ENCODE assay signal across 8 mouse cellular contexts in the genomic region with DNA sequence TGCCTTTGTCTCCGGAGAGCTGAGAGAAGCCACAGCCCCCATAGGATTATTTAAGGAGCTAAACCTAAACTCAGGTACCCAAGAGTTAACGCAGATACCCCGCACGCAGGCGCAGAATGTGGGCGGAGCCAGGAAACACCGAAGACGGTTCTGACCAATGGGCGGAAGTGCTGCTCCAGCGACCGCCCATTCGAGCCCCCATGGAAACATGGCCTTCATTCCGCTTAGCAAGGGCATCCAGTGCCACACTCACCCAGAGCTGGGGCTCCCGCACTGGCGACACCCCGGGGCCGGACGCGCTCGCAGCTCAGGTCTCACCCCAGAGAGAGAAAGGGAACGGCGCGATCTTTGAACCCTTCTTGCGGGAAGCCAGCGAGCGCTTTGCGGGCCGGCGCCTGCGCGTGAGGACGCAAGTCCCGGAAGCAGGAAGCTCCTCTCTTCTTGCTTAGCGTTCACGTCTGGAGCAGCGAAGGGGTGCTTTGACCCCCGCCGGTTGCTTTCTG. TPM values are rescaled to one million over a fixed set of nuclear protein-coding genes. Genes with fewer than 3 reads are reported as not detected.
DNase-seq lines count a peak whose midpoint lies in the region; ATAC-seq and TF ChIP-seq lines count a peak whose summit lies in the region.

Gene Rwdd2b (minus strand): TSS at position 390 of the 503 bp plus-strand sequence.

- H3K36me3 ChIP-seq in embryonic facial prominence, embryonic 13.5 days = no peaks in the 10 kb centered on the region; the same call in 1 of the 2 replicates
- no peaks in the 10 kb centered on the region for H3K36me3 ChIP-seq in kidney, adult 2 months (ENCODE audit: control insufficient read depth, insufficient read depth, low read length)
- 0 out of 2 replicates have a peak, but pooled peaks cover 7% of the 10 kb centered on the region for H3K36me3 ChIP-seq in limb, embryonic 12.5 days
- no peaks in the 10 kb centered on the region for H3K36me3 ChIP-seq in midbrain, embryonic 15.5 days (replicated peaks)
- H3K36me3 ChIP-seq in spleen, adult 2 months (ENCODE audit: control insufficient read depth, insufficient read depth, low read length) = no peaks in the 10 kb centered on the region

- peak within 1 kb of the TSS; percentile 71 for H3K4me3 ChIP-seq in embryonic facial prominence, embryonic 13.5 days
- H3K4me3 ChIP-seq in kidney, adult 2 months (ENCODE audit: insufficient read depth, low read depth, low read length) = peak within 1 kb of the TSS; percentile 90
- peak within 1 kb of the TSS; percentile 79 for H3K4me3 ChIP-seq in limb, embryonic 12.5 days (replicated peaks)
- peak within 1 kb of the TSS; percentile 69 for H3K4me3 ChIP-seq in midbrain, embryonic 15.5 days
- H3K4me3 ChIP-seq in spleen, adult 2 months (ENCODE audit: extremely low read depth, insufficient read depth, insufficient read length) = peak within 1 kb of the TSS; percentile 99

- H3K4me1 ChIP-seq in embryonic facial prominence, embryonic 13.5 days = peaks cover 17% of the 10 kb centered on the region
- peaks cover 16% of the 10 kb centered on the region; the same call in 1 of the 2 replicates for H3K4me1 ChIP-seq in kidney, adult 2 months (ENCODE audit: control insufficient read depth, insufficient read depth, low read length)
- peaks cover 10% of the 10 kb centered on the region for H3K4me1 ChIP-seq in limb, embryonic 12.5 days (replicated peaks)
- H3K4me1 ChIP-seq in midbrain, embryonic 15.5 days = peaks cover 17% of the 10 kb centered on the region
- H3K4me1 ChIP-seq in spleen, adult 2 months (ENCODE audit: control insufficient read depth, insufficient read depth, insufficient read length) = peaks cover 6% of the 10 kb centered on the region; the same call in 1 of the 2 replicates

- ATAC-seq in embryonic facial prominence, embryonic 13.5 days (ENCODE audit: insufficient number of reproducible peaks, insufficient read depth, low FRiP score, low TSS enrichment, low read depth) = peak; percentile 92
- peak; percentile 90 for ATAC-seq in limb, embryonic 12.5 days (ENCODE audit: insufficient number of reproducible peaks, insufficient read depth, low FRiP score, low TSS enrichment, low read depth)
- ATAC-seq in midbrain, embryonic 15.5 days (replicated peaks) = peak; percentile 98

- DNase-seq in 3134 (ENCODE audit: extremely low read depth, insufficient read length, low spot score) = peak; percentile 94
- DNase-seq in adrenal gland, postnatal 36 days = peak; percentile 94 to 97
- peak; percentile 96 to 97 for DNase-seq in heart, adult 18-20 months
- peak; percentile 97 for DNase-seq in kidney, adult 2 months
- DNase-seq in spleen, adult 2 months (ENCODE audit: low read depth in 1 of 2, low spot score in 2 of 2) = peak; percentile 91 to 92

- H3K27me3 ChIP-seq in embryonic facial prominence, embryonic 13.5 days = no peaks in the 10 kb centered on the region
- H3K27me3 ChIP-seq in kidney, adult 2 months (replicated peaks; ENCODE audit: control insufficient read depth, insufficient read depth, low read length) = no peaks in the 10 kb centered on the region
- no peaks in the 10 kb centered on the region for H3K27me3 ChIP-seq in limb, embryonic 12.5 days
- no peaks in the 10 kb centered on the region for H3K27me3 ChIP-seq in midbrain, embryonic 15.5 days (replicated peaks)
- H3K27me3 ChIP-seq in spleen, adult 2 months (ENCODE audit: control insufficient read depth, insufficient read depth, low read length) = no peaks in the 10 kb centered on the region

- peak; percentile 49 for TF ChIP-seq POLR2A in kidney, adult 2 months (IDR thresholded peaks at IDR 0.05; ENCODE audit: low read depth, low read length)
- no peak; the same call in none of the 2 replicates for TF ChIP-seq POLR2A in spleen, adult 2 months (IDR thresholded peaks at IDR 0.05; ENCODE audit: low read depth, low read length)

- H3K27ac ChIP-seq in embryonic facial prominence, embryonic 13.5 days = peak within 1 kb of the TSS; percentile 91
- peak within 1 kb of the TSS; percentile 99 for H3K27ac ChIP-seq in kidney, adult 2 months (ENCODE audit: insufficient read depth, low read depth, low read length)
- H3K27ac ChIP-seq in limb, embryonic 12.5 days = peak within 1 kb of the TSS; percentile 89
- H3K27ac ChIP-seq in midbrain, embryonic 15.5 days = peak within 1 kb of the TSS; percentile 94
- peak within 1 kb of the TSS; percentile 98 for H3K27ac ChIP-seq in spleen, adult 2 months (ENCODE audit: insufficient read depth, low read length)

- peak within 1 kb of the TSS; percentile 89 for H3K9ac ChIP-seq in embryonic facial prominence, embryonic 13.5 days
- H3K9ac ChIP-seq in limb, embryonic 12.5 days (replicated peaks) = peak within 1 kb of the TSS; percentile 83
- peak within 1 kb of the TSS; percentile 83 for H3K9ac ChIP-seq in midbrain, embryonic 15.5 days

- WGBS in embryonic facial prominence, embryonic 13.5 days = under 1% methylated on average over 38 of the region's 38 CpGs
- under 1% methylated on average over 38 of the region's 38 CpGs for WGBS in kidney, adult 2 months
- WGBS in limb, embryonic 12.5 days = under 1% methylated on average over 38 of the region's 38 CpGs
- under 1% methylated on average over 38 of the region's 38 CpGs for WGBS in midbrain, embryonic 15.5 days
- under 1% methylated on average over 38 of the region's 38 CpGs for WGBS in spleen, adult 2 months

- TF ChIP-seq CTCF in kidney, adult 2 months (conservative IDR thresholded peaks at IDR 0.05; ENCODE audit: insufficient read depth, insufficient read length, low read depth, low read length) = no peak
- no peak for TF ChIP-seq CTCF in spleen, adult 2 months (IDR thresholded peaks at IDR 0.05; ENCODE audit: extremely low read depth, insufficient read depth, insufficient read length, insufficient replicate concordance)

- no peaks in the 10 kb centered on the region for H3K9me3 ChIP-seq in embryonic facial prominence, embryonic 13.5 days
- H3K9me3 ChIP-seq in limb, embryonic 12.5 days = no peaks in the 10 kb centered on the region
- H3K9me3 ChIP-seq in midbrain, embryonic 15.5 days = no peaks in the 10 kb centered on the region

- H3K4me2 ChIP-seq in embryonic facial prominence, embryonic 13.5 days = peak within 1 kb of the TSS; percentile 87
- H3K4me2 ChIP-seq in limb, embryonic 12.5 days = peak within 1 kb of the TSS; percentile 86
- H3K4me2 ChIP-seq in midbrain, embryonic 15.5 days = peak within 1 kb of the TSS; percentile 65

RNA-seq across cellular contexts. Expression of gene Rwdd2b, which starts in this region (rescaled TPM):
- 1 to 10 TPM; 6.0 to 7.9 TPM for total RNA-seq in adrenal gland, postnatal 36 days (2021)
- polyA plus RNA-seq in embryonic facial prominence, embryonic 13.5 days (2015; fragmentation: Nextera tagmentation; extraction: Ambion mirVana) = 10.5 and 13.6 TPM in 2 replicates
- total RNA-seq in heart, adult 18-20 months (2021) = 1 to 10 TPM; 5.7 to 6.2 TPM
- polyA plus RNA-seq in kidney, adult 2 months (2012; rRNA removed) = 9.8 and 13.1 TPM in 2 replicates
- 10.4 and 11.0 TPM in 2 replicates for polyA plus RNA-seq in limb, embryonic 12.5 days (2016; fragmentation: Nextera tagmentation; extraction: Ambion mirVana)
- 14.4 and 16.5 TPM in 2 replicates for polyA plus RNA-seq in midbrain, embryonic 15.5 days (2015; fragmentation: Nextera tagmentation; extraction: Ambion mirVana)
- polyA plus RNA-seq in spleen, adult 2 months (2012; rRNA removed) = 2.5 and 3.1 TPM in 2 replicates

Comparison
In these comparisons a context has a peak if more than half of its experiments do, and no peak if none do; other contexts are left out.
1. Peak in every context shown above with its lines: DNase-seq, ATAC-seq, H3K4me3 ChIP-seq and H3K27ac ChIP-seq.